Mouse (Mus musculus) sigmoid colon, adult 10 weeks (tissue): ENCODE results near the gene Cyct. TPM values are rescaled to one million over a fixed set of nuclear protein-coding genes. Genes with fewer than 3 reads are reported as not detected.

ENCODE experiments used
- polyA plus RNA-seq: library from polyadenylated mRNA; stranded (reverse); fragments of 350-450 nt; fragmentation: Illumina TruSeq; extraction: RNeasy Lipid Tissue Mini Kit (QIAGEN cat#74804); gene quantifications from one replicate; pipeline ENCODE4 v1.2.3, GENCODE M21; 2014; ENCODE audit warnings: low read depth, low replicate concordance

The Cyct gene
- 0.82 TPM for polyA plus RNA-seq

GRCm38 (mm10) chr2:76360226-76360625 lies at the start of gene Cyct:
Cyct (minus strand) TSS chr2:76360450.

GRCm38 (mm10) chr2:76406151-76406936 lies 46.1 kb upstream of the Cyct start, which contains the start of gene Osbpl6:
Osbpl6 (plus strand) TSS chr2:76406508.

DNA sequence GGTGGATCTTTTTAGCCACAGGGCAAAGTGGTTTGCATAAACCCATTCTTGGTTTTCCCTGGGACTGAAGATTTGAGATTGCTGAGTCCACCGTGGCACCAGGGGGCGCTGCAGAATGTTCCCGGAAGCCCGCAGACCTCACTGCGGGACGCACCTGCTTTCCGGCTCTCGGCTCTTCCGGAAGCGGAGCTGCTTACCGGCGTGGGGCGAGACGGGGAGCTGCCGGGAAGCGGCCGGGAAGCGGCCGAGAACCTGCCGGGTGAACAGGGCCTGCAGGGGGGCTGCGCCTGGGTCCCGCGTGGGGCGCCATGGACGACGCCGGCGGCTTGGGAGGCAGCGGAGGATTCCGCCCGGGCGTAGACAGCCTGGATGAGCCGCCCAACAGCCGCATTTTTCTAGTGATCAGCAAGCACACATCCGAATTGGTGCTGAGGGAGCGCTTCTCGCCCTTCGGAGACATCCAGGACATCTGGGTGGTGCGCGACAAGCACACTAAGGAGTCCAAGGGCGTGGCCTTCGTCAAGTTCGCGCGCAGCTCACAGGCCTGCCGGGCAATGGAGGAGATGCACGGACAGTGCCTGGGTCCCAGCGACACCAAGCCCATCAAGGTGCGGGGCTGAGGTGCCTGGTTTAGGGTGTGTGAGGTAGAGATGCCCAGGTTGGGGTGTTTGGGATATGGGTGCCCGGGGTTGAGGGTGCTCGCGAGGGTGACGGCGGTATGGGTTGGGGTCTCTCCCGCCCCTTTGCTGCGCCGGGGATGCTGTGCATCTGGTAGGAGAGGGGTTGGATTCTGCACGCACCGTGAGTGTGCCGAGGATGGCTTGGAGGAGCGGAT lies 9.8 kb upstream of the Cyct start, which contains the start of gene Rbm45:
Rbm45 (plus strand) TSS at position 164 of the 835 bp plus-strand sequence.

GRCm38 (mm10) chr2:76338215-76339156 lies 21.8 kb downstream of the Cyct start, which contains the start of gene Pde11a:
Pde11a (minus strand) TSS chr2:76338774.

Other genes starting within 250 kb of the Cyct start
- gene Pde11a, start 21.7 kb downstream of the Cyct start, polyA plus RNA-seq, result 1.3 TPM
- gene Rbm45, start 9.5 kb upstream of the Cyct start, polyA plus RNA-seq, result 38.1 TPM
- 24.5 TPM for gene Osbpl6, start 46.1 kb upstream of the Cyct start, polyA plus RNA-seq